Mouse (Mus musculus) 416B (cell line): ENCODE measurements around the gene Eci2.
A peak's percentile ranks its signal among the peaks of the same experiment; 100 is the strongest.
"Not testable (repeated sequence)": the region's sequence is repeated elsewhere in the genome, so short reads cannot be mapped to it uniquely, and the experiment has no call there.

Experiments used
- DNase-seq: peaks from one replicate; pipeline ENCODE4 v3.0.0; 2011; ENCODE audit warnings: low read depth

Eci2 gene

GRCm38 (mm10) chr13:35026879-35027278 lies at the start of gene Eci2:
TSS of gene Eci2 (minus strand) at chr13:35027096.
- DNase-seq: peak; percentile 64

DNA sequence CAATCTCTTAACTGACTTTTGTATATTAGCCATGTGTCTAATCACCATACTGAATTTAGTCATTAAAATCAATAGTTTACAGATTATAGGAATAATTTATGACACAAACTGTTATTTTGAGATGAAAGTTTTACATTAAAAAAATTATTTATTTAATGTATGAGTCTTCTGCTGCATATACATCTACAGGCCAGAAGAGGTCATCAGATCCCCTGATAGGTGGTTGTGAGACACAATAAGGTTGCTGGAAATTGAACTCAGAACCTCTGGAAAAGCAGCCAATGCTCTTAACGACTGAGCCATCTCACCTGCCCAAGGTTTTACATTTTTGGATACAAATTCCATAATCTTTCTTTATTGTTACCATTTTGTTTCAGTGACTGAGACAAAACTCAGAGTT lies 48.0 kb upstream of the Eci2 start:
- peak; percentile 33 for DNase-seq

DNA sequence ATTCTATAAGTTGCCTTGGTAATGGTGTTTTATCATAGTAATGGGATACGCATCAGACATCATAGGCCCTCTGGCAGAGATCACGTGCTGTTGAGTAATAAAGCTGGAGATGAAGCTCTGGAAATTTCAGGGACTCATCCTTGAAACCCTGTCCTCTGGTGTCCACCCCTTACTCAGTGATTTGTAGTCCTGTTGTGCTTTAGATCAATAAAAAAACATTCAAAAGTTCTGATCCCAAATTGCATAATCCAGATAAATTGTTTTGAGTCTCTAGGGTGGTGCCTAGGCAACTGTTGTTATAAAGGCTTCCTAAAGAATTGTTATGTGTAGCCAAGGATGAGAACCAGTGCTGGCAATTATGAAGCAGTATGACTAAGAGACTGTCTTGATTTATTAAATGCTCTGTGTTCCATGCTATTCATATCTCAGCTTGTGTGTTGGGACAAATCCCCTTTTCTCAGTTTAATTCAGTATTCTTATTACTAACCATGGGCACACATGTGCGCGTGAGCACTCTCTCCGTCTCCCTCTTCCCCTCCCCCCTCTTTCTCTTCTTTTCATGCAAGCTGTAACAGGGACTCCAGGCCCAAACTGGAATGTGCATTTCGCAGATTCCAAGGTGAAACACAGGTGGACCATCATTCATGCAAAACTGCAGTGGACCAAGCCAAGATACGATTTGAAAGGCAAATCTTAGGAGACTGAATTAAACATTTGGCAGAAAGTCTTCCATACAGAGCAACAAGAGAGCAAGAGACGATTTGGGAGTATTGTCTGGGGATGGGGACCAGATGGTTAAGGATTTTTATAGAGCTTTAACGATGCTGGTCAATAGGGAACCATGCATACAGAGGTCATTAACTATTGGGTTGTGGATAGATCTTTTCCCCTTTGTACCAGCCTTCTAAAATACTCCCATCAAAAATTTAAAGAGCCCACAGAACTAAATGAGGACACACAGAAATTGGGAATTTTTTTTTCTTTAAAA lies 43.9 kb upstream of the Eci2 start:
- no peak for DNase-seq

GRCm38 (mm10) chr13:35067084-35067483 lies 40.2 kb upstream of the Eci2 start:
- DNase-seq: no peak

GRCm38 (mm10) chr13:35066033-35066432 lies 39.1 kb upstream of the Eci2 start:
- DNase-seq: no peak

DNA sequence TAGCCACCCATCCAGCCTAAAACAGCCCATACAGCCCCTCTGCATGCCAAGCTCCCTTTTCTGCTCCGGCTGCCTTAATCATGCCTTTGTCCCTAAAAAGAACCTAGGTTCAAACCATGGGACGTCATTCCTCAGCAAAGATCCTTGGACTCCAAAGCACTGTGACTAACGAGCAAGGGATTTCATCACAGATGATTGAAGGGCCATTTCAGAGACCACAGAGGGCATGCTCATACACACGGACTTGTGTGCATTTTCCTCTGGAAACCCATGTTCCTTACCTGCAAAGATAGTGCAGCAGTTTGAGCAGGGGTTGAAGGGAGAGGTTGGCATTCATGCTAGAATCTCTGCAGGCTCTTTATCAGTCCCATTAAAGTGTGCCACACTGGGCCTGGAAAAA lies 37.5 kb upstream of the Eci2 start:
- no peak for DNase-seq

DNA sequence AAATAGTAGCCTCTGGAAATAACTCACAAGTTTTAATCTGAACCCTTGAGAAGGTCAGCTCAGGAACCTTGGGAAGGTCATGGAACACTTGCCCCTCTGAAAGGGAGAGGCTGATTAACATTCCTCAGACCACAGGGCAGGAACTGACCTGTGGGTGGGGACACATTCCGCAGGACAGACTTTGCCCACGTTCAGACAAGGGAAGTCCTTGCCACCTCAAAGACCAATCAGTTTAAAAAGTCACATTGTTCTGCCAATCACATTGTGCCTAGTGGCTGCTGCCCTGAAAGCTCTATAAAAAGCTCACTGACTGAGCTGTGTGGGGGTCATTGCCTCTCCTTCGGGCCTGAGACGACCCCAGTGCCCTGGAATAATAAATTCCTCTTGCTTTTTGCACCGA lies 31.2 kb upstream of the Eci2 start:
- no peak for DNase-seq

DNA sequence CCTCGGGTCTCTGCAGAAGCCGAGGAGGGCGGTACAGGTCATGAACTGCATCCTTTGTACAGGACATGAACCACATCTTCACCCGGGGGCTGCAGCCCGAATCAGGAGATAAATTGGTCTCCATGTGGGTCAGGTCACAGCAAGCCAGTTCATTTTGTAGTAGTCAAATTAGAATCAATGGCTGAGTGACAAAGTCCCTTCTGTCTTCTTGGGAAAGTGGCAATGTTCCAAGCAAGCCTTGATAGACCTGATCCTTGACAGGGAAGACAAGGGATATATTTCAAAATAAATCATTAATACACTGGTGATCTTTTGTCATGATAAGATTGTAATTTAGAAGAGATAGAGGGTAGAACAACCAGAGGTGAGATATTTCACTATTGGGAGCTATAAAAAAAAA lies 9.6 kb upstream of the Eci2 start:
- no peak for DNase-seq

- DNase-seq: no peak
Observed at GRCm38 (mm10) chr13:35035731-35036130, 8.8 kb upstream of the Eci2 start.

GRCm38 (mm10) chr13:35033571-35033970 lies 6.7 kb upstream of the Eci2 start:
- no peak for DNase-seq

DNA sequence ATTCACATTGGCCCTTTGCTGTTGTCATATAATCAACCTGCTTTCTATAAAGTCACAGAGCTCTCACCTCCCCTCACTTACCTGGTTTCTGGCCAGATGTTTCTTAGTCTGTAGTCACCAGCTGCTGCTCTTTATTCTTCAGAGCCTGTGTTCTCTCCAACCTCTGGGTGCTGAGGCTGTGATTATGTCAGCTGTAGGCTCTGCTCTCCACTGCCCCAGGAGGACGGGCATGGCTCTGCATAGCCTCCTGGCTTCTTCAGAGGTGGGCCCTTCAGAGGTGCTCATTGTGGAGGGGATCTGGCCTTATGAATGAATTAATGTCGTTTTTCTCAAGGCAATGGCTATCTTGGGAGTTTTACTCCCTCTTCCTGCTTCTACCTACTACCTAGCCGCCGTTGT lies 4.8 kb upstream of the Eci2 start:
- no peak for DNase-seq

DNA sequence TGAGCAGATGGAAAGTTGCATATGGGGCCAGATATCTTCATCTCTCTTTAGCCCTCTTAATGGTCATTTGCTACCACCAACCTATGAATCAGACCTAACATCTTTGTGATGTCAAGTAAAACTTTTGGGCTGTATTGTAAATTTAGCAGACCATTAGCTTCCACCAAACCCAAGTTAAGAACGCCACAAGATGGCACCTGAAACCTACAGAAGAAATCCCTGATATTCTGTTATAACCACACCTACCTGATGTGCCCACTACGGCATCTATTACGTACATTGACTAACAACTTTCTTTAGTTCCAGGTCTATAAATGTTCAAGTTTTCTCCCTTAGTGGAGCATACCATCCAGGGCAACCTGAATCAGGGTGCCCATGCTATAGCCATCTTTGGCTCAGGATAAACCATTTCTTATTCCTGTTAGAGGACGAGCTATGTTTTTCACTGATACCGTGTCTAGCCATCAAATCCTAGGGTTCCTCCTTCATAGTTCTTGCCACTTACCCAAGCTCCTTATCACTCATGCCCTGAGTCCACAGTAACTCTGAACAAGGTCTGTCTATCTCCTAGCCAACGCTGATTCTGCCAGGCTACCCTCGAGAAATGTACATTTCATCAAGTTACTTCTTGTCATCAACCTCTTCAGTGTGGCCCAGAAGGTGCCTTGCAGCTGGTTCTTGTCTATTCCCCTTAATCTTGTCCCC lies 4.2 kb upstream of the Eci2 start:
- DNase-seq: no peak

DNA sequence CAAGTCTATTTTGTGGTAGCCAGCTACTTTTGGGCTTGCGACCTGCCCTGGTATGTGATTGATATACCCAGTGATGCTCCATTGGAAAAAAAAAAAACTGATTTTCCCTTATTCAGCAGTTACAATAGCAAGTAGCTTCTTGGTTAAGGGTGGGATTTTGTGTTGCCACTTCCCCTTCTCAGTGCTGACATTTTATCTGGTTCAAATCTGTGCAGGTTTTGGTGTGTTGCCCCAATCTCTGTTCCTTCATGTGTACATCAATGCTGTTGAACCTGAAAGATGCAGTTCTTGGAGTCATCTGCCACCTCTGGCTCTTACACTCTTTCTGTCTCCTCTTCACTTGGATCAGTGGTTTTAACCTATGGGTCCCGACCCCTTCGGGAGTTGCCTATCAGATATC lies 1.5 kb upstream of the Eci2 start:
- no peak for DNase-seq

GRCm38 (mm10) chr13:35023401-35023800 lies 3.5 kb downstream of the Eci2 start:
- not testable (repeated sequence) for DNase-seq

- DNase-seq: no peak
Observed at GRCm38 (mm10) chr13:35020383-35020782, 6.5 kb downstream of the Eci2 start.

DNA sequence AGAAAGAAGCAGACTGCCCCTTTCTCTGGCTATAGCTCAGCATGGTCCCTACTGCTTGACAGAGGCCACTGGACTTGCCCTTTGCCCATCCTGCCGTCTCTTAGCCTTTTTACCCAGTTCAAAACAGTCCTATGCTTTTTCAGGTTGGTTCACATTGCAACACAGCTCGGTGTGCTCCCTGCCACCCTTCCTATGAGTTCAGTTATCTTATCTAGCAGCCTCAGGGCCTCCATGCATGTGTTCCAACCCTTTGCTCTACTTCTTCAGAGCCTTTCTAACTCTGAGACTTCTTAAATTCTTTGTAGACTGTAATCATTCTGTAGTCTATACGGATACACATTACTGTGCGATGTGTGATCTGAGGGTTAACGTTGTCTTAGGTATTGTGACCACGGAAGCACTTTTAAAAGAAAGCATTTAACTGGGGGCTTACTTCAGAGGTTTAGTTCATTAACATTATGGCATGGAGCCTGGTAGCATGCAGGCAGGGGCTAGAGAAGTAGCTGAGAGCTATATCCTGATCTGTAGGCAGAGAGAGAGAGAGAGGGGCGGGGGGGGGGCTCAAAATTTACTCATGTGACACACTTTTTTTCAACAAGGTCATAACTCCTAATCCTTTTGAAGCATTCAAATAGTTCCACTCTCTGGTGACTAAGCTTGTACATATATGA lies 7.9 kb downstream of the Eci2 start:
- no peak for DNase-seq

DNA sequence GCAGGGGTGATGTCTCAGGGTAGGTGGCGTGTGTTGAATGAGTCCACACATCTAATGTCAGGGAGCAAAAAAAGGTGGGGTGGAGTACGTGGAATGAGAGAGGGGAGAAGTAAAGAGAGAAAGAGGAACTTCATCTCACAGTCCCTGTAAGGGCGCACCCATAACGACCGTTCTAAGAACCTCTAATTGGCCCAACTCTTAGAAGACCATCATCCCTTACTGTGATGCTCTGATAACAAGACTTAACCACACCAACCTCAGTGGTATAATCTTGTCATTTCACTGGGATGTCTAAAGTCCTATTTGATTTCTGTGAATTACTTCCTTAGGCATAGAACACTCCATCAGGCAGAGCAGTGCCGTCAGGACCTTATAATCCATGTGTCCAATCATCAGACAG lies 9.5 kb downstream of the Eci2 start:
- no peak for DNase-seq

DNA sequence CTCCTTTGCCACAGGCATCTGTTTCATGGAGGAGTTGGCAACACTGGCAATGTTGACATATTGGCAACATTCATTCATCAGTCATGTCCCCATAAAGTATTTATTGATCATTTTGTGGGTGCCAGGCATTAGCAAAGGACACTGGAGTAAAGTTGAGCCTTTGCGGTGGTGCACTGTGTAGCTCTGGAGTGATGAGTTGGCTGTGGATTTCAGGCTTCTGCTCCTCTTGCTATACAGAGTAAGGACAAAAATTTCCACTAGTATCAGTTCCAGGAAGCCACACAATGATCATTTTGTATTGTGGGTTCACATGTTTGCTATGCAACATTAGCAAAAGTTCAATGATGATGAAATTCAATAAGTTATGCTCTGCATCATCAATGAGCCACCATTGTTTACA lies 10.8 kb downstream of the Eci2 start:
- no peak for DNase-seq

- DNase-seq: peak; percentile 14
Observed at GRCm38 (mm10) chr13:34995925-34996324, 31.0 kb downstream of the Eci2 start.

- peak; percentile 99 for DNase-seq
Observed at GRCm38 (mm10) chr13:34993983-34994811, 32.7 kb downstream of the Eci2 start.

- no peak for DNase-seq
Observed at GRCm38 (mm10) chr13:34993595-34993982, 33.3 kb downstream of the Eci2 start.

DNA sequence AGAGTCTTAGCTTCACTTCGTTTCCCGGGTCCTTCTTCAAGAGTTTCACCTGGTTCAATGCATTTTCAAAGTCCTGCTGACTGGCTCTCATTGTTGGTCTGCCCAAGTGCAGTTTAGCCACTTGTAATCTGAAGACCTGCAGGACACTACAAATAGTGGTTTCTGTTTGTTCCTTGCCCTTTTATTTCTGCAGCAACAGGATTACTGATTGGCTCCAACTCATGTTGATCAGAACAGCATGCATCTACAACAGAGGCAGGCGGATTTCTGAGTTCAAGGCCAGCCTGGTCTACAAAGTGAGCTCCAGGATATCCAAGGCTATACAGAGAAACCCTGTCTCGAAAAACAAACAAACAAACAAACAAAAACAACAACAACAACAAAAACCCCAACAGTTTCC lies 33.8 kb downstream of the Eci2 start:
- DNase-seq: peak; percentile 49
